ENCODE assay signal across 22 mouse cellular contexts in genomic region chr16:58146479-58146878, GRCm38 (mm10).
DNase-seq lines count a peak whose midpoint lies in the region; ATAC-seq and TF ChIP-seq lines count a peak whose summit lies in the region.
"Had no signal": no experiment of that assay in that cellular context is flagged by ENCODE, and none has a peak within 500 bp of the region (broad histone marks: within the 10 kb centered on the region; RNA-seq: fewer than 3 reads in every experiment).

No protein-coding gene starts in this region.

- no peak overlapping the region for H3K9ac ChIP-seq in kidney, postnatal 0 days (ENCODE audit: low read depth, low read length)
- no peak overlapping the region for H3K9ac ChIP-seq in midbrain, embryonic 14.5 days (replicated peaks; ENCODE audit: low read length)
- no peak overlapping the region for H3K9ac ChIP-seq in midbrain, embryonic 15.5 days
- H3K9ac ChIP-seq: embryonic facial prominence, embryonic 15.5 days; heart, embryonic 12.5 days; hindbrain, embryonic 12.5 days had no signal

- no peaks in the 10 kb centered on the region for H3K36me3 ChIP-seq in kidney, postnatal 0 days (ENCODE audit: insufficient read depth, low read length)
- H3K36me3 ChIP-seq in midbrain, embryonic 14.5 days (ENCODE audit: control insufficient read depth, insufficient read depth, low read length): no peaks in the 10 kb centered on the region
- H3K36me3 ChIP-seq in midbrain, embryonic 15.5 days (replicated peaks): no peaks in the 10 kb centered on the region
- H3K36me3 ChIP-seq: embryonic facial prominence, embryonic 15.5 days; forebrain, embryonic 10.5 days; G1E; heart, embryonic 12.5 days; hindbrain, embryonic 12.5 days had no signal

- WGBS in kidney, postnatal 0 days: 40% methylated on average over 6 of the region's 6 CpGs
- WGBS in midbrain, embryonic 14.5 days: 23% methylated on average over 6 of the region's 6 CpGs
- WGBS in midbrain, embryonic 15.5 days: 26% methylated on average over 6 of the region's 6 CpGs

- no peaks in the 10 kb centered on the region for H3K4me1 ChIP-seq in kidney, postnatal 0 days (replicated peaks; ENCODE audit: insufficient read depth, low read length)
- no peaks in the 10 kb centered on the region for H3K4me1 ChIP-seq in midbrain, embryonic 14.5 days (ENCODE audit: control insufficient read depth, insufficient read depth, low read length)
- no peaks in the 10 kb centered on the region for H3K4me1 ChIP-seq in midbrain, embryonic 15.5 days
- H3K4me1 ChIP-seq: embryonic facial prominence, embryonic 15.5 days; forebrain, embryonic 10.5 days; heart, embryonic 12.5 days; hindbrain, embryonic 12.5 days had no signal

- H3K9me3 ChIP-seq in kidney, postnatal 0 days (replicated peaks; ENCODE audit: low read length): no peaks in the 10 kb centered on the region
- H3K9me3 ChIP-seq in midbrain, embryonic 14.5 days (ENCODE audit: control insufficient read depth, low read length): no peaks in the 10 kb centered on the region
- H3K9me3 ChIP-seq in midbrain, embryonic 15.5 days: no peaks in the 10 kb centered on the region
- H3K9me3 ChIP-seq: embryonic facial prominence, embryonic 15.5 days; forebrain, embryonic 10.5 days; G1E; hindbrain, embryonic 12.5 days had no signal

- H3K4me3 ChIP-seq in kidney, postnatal 0 days (replicated peaks; ENCODE audit: low read depth, low read length): no peak overlapping the region
- no peak overlapping the region for H3K4me3 ChIP-seq in midbrain, embryonic 14.5 days (replicated peaks; ENCODE audit: low read depth, low read length)
- H3K4me3 ChIP-seq in midbrain, embryonic 15.5 days: no peak overlapping the region
- H3K4me3 ChIP-seq: embryonic facial prominence, embryonic 15.5 days; erythroblast, embryonic 14.5 days; forebrain, embryonic 10.5 days; gastrocnemius, adult 2 months; heart, embryonic 12.5 days; hindbrain, embryonic 12.5 days had no signal

- H3K27ac ChIP-seq in kidney, postnatal 0 days: no peak overlapping the region
- no peak overlapping the region for H3K27ac ChIP-seq in midbrain, embryonic 14.5 days (replicated peaks; ENCODE audit: low read depth, low read length)
- H3K27ac ChIP-seq in midbrain, embryonic 15.5 days: no peak overlapping the region
- H3K27ac ChIP-seq: embryonic facial prominence, embryonic 15.5 days; forebrain, embryonic 10.5 days; gastrocnemius, adult 2 months; hindbrain, embryonic 12.5 days had no signal

- no peak overlapping the region for H3K4me2 ChIP-seq in kidney, postnatal 0 days (ENCODE audit: low read length)
- H3K4me2 ChIP-seq in midbrain, embryonic 14.5 days (ENCODE audit: low read length): no peak overlapping the region
- no peak overlapping the region for H3K4me2 ChIP-seq in midbrain, embryonic 15.5 days
- H3K4me2 ChIP-seq: embryonic facial prominence, embryonic 15.5 days; heart, embryonic 12.5 days; hindbrain, embryonic 12.5 days had no signal

- DNase-seq in embryo, embryonic 10.5 days (ENCODE audit: low spot score): peak; percentile 24
- DNase-seq in embryo, embryonic 9.5 days (ENCODE audit: extremely low spot score): no peak
- DNase-seq in kidney, postnatal 0 days (ENCODE audit: low spot score): peak; percentile 12
- no peak for DNase-seq in kidney, postnatal 4 days
- peak; percentile 14 for DNase-seq in midbrain, embryonic 14.5 days
- peak; percentile 2 for DNase-seq in ZHBTc4 (ENCODE audit: low read depth, low spot score)
- DNase-seq: adrenal gland, postnatal 10 days; B cell, adult 2 months; cerebellum, adult 11 months; cerebellum, adult 8-10 months; cerebellum, postnatal 14 days; gastrocnemius, adult 2 months; gastrocnemius, postnatal 25 days had no signal

- no peak for TF ChIP-seq CTCF in kidney, postnatal 0 days (IDR thresholded peaks at IDR 0.05; ENCODE audit: low read depth)

- no peaks in the 10 kb centered on the region for H3K27me3 ChIP-seq in kidney, postnatal 0 days (ENCODE audit: insufficient read depth, low read length)
- no peaks in the 10 kb centered on the region for H3K27me3 ChIP-seq in midbrain, embryonic 14.5 days (ENCODE audit: control insufficient read depth, insufficient read depth, low read length)
- H3K27me3 ChIP-seq in midbrain, embryonic 15.5 days (replicated peaks): no peaks in the 10 kb centered on the region
- H3K27me3 ChIP-seq: embryonic facial prominence, embryonic 15.5 days; heart, embryonic 12.5 days; hindbrain, embryonic 12.5 days had no signal

- ATAC-seq in kidney, postnatal 0 days (replicated peaks; ENCODE audit: low FRiP score, low read depth): no peak
- ATAC-seq in midbrain, embryonic 14.5 days (ENCODE audit: low FRiP score, low TSS enrichment): no peak
- ATAC-seq in midbrain, embryonic 15.5 days (replicated peaks): no peak
- ATAC-seq: CD4-positive, CD25-positive, alpha-beta regulatory T cell, adult 4 months; forebrain, embryonic 14.5 days had no signal

Comparison
In these comparisons a context has a peak if more than half of its experiments do, and no peak if none do; other contexts are left out.
1. DNase-seq: peak in embryo, embryonic 10.5 days (single experiment), kidney, postnatal 0 days (single experiment), midbrain, embryonic 14.5 days (single experiment) and ZHBTc4 (single experiment); none in embryo, embryonic 9.5 days (single experiment) and kidney, postnatal 4 days (0 of 2).